In genomic region chr14:36756056-36756455, GRCm38 (mm10) we compare ENCODE assay signal across 16 mouse cellular contexts.
"Had no signal": no experiment of that assay in that cellular context is flagged by ENCODE, and none has a peak within 500 bp of the region (broad histone marks: within the 10 kb centered on the region; RNA-seq: fewer than 3 reads in every experiment).

No protein-coding gene starts in this region.

- DNase-seq: liver, postnatal 0 days; lung, adult 2 months; lung, postnatal 14 days; lung, postnatal 36 days; right cerebral cortex, postnatal 14 days; thymus, adult 2 months; thymus, postnatal 25 days; thymus, postnatal 4 days had no signal

- H3K9ac ChIP-seq: liver, postnatal 0 days; lung, embryonic 15.5 days; midbrain, embryonic 13.5 days; midbrain, embryonic 15.5 days; neural tube, embryonic 12.5 days had no signal

- ATAC-seq: liver, postnatal 0 days; lung, postnatal 0 days; midbrain, embryonic 13.5 days; midbrain, embryonic 15.5 days had no signal

- H3K27me3 ChIP-seq: lung, embryonic 15.5 days; megakaryocyte, embryonic 14.5 days; midbrain, embryonic 13.5 days; midbrain, embryonic 15.5 days; neural tube, embryonic 12.5 days had no signal

- H3K4me2 ChIP-seq: lung, embryonic 15.5 days; midbrain, embryonic 11.5 days; midbrain, embryonic 13.5 days; midbrain, embryonic 15.5 days; neural tube, embryonic 12.5 days had no signal

- H3K36me3 ChIP-seq: lung, embryonic 15.5 days; midbrain, embryonic 13.5 days; midbrain, embryonic 15.5 days; neural tube, embryonic 12.5 days had no signal

- H3K9me3 ChIP-seq: lung, embryonic 15.5 days; megakaryocyte, embryonic 14.5 days; midbrain, embryonic 13.5 days; midbrain, embryonic 15.5 days; neural tube, embryonic 12.5 days had no signal

- H3K27ac ChIP-seq: lung, embryonic 15.5 days; macrophage; midbrain, embryonic 13.5 days; midbrain, embryonic 15.5 days; neural tube, embryonic 12.5 days had no signal

- H3K4me3 ChIP-seq: lung, embryonic 15.5 days; megakaryocyte, embryonic 14.5 days; midbrain, embryonic 13.5 days; midbrain, embryonic 15.5 days; neural tube, embryonic 12.5 days had no signal

- H3K4me1 ChIP-seq: lung, embryonic 15.5 days; megakaryocyte, embryonic 14.5 days; midbrain, embryonic 13.5 days; midbrain, embryonic 15.5 days; neural tube, embryonic 12.5 days had no signal
